Mouse (Mus musculus) limb, embryonic 13.5 days (tissue): ENCODE measurements around the gene 1700001O22Rik. TPM values are rescaled to one million over a fixed set of nuclear protein-coding genes. Genes with fewer than 3 reads are reported as not detected.

Source experiments
- ATAC-seq: fragments of 200-750 bp; cut with Nextera tagmentation; 2 replicates; pipeline ENCODE4 v1.8.0; 2017; ENCODE audit warnings: low read depth, moderate number of reproducible peaks, moderate TSS enrichment; ENCODE audit not compliant: low FRiP score
- H3K27ac ChIP-seq: fragments of 300-500 bp; sonication (generic); 2 replicates; pipeline ENCODE4 v1.5.1; 2015; ENCODE audit warnings: inconsistent platforms, mild to moderate bottlenecking, moderate library complexity
- H3K27me3 ChIP-seq: fragments of 300-500 bp; sonication (generic); 2 replicates; pipeline ENCODE4 v1.6.1; 2015; ENCODE audit warnings: mild to moderate bottlenecking, inconsistent platforms
- H3K36me3 ChIP-seq: fragments of 300-500 bp; sonication (generic); 2 replicates; pipeline ENCODE4 v1.6.1; 2015; ENCODE audit warnings: inconsistent platforms, mild to moderate bottlenecking, moderate library complexity
- H3K4me1 ChIP-seq: fragments of 300-500 bp; sonication (generic); 2 replicates; pipeline ENCODE4 v1.6.1; 2015; ENCODE audit warnings: inconsistent platforms
- H3K4me2 ChIP-seq: fragments of 300-500 bp; sonication (generic); replicated peaks from 2 replicates; pipeline ENCODE4 v1.6.1; 2015; ENCODE audit warnings: inconsistent platforms, mild to moderate bottlenecking, moderate library complexity
- H3K4me3 ChIP-seq: fragments of 300-500 bp; sonication (generic); 2 replicates; pipeline ENCODE4 v1.5.1; 2015; ENCODE audit warnings: moderate library complexity, mild to moderate bottlenecking, inconsistent platforms
- H3K9ac ChIP-seq: fragments of 300-500 bp; sonication (generic); 2 replicates; pipeline ENCODE4 v1.6.1; 2015; ENCODE audit warnings: mild to moderate bottlenecking, inconsistent platforms
- H3K9me3 ChIP-seq: fragments of 300-500 bp; sonication (generic); 2 replicates; pipeline ENCODE4 v1.6.1; 2016; ENCODE audit warnings: inconsistent platforms
- WGBS: fragments of 180-500 bp; shearing (Covaris S2); methylation state at CpG from one replicate; pipeline ENCODE4 v1.1.7; 2015; 5-methylcytosine and 5-hydroxymethylcytosine counted together
- polyA plus RNA-seq: library from polyadenylated mRNA; unstranded; fragments of >200 nt; fragmentation: Nextera tagmentation; extraction: Ambion mirVana; gene quantifications from 2 replicates; pipeline ENCODE4 v1.2.1, GENCODE M21; 2015

The 1700001O22Rik gene
- polyA plus RNA-seq, 1 experiment from 2014 or later, result 3.2 TPM

DNA sequence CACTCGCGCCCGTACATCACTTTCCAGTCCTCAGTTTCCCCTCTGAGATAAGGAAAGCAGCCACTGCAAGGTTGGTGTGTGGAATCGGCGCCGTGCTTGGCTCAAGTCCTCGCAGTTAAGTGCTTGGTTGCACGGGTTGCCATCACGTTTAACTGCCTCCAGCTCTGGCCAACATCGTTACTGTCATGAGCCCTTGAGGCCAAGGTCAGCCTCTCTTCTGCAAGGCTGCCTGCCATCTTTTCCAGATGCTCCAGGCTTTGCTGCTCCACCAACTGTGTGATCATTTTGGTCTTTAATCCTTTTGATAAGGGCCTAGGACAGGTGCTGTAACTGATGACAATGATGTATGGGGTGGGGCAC lies 4.8 kb upstream of the 1700001O22Rik start:
- no peak for ATAC-seq
- peaks cover 2% of the 10 kb centered on the region; the same call in 1 of the 2 replicates for H3K27me3 ChIP-seq
- no peaks in the 10 kb centered on the region for H3K9me3 ChIP-seq
- H3K36me3 ChIP-seq, result peaks cover 29% of the 10 kb centered on the region
- peak overlapping the region; percentile 91 for H3K4me2 ChIP-seq
- 2% methylated on average over 10 of the region's 10 CpGs for WGBS
- H3K4me3 ChIP-seq, result peak overlapping the region; percentile 83
- peak overlapping the region; percentile 72 for H3K27ac ChIP-seq
- H3K4me1 ChIP-seq, result peaks cover 34% of the 10 kb centered on the region
- H3K9ac ChIP-seq, result peak overlapping the region; percentile 91

- WGBS, result under 1% methylated on average over 42 of the region's 44 CpGs
Observed at GRCm38 (mm10) chr2:30807648-30808295, 4.3 kb upstream of the 1700001O22Rik start, which contains the start of gene Ntmt1. TSS of gene Ntmt1 (plus strand) at chr2:30807826.

DNA sequence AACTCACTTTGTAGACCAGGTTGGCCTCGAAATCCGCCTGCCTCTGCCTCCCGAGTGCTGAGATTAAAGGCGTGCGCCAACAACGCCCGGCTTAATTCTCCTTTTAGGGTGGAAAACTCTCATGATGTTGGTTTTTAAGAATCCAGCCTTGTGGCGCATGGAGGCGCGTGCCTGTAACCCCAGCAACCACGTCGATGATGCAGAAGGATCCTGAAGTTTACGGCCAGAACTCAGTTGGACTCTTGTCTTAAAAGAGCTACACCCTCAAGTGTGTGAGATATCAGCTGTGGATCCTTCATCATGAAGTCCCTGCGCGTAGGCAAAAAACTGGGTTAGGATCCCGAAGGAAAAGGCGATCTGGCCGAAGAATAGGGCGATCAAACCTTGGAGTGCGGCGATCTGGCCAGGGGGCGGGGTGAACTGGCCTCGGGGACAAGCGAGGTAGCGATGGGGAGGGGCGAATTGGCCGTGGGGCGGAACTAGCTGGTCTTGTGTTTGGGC lies 3.7 kb upstream of the 1700001O22Rik start:
- peaks cover 34% of the 10 kb centered on the region for H3K4me1 ChIP-seq
- H3K27me3 ChIP-seq, result peaks cover 12% of the 10 kb centered on the region
- H3K9ac ChIP-seq, result peak overlapping the region; percentile 65
- H3K4me2 ChIP-seq, result peak overlapping the region; percentile 91
- H3K9me3 ChIP-seq, result no peaks in the 10 kb centered on the region
- peak overlapping the region; percentile 83 for H3K4me3 ChIP-seq
- 7% methylated on average over 28 of the region's 28 CpGs for WGBS
- peak; percentile 41 for ATAC-seq
- H3K27ac ChIP-seq, result peak overlapping the region; percentile 72; the same call in 1 of the 2 replicates
- H3K36me3 ChIP-seq, result peaks cover 19% of the 10 kb centered on the region

More at GRCm38 (mm10) chr2:30807648-30808295, 4.3 kb upstream of the 1700001O22Rik start, which contains the start of gene Ntmt1:
- Histone ChIP-seq H3K9me3 (no peaks in the 10 kb centered on the region), H3K4me2 (peak within 1 kb of the TSS; percentile 91), H3K4me3 (peak within 1 kb of the TSS; percentile 83), H3K9ac (peak within 1 kb of the TSS; percentile 91), H3K4me1 (peaks cover 34% of the 10 kb centered on the region), H3K36me3 (peaks cover 24% of the 10 kb centered on the region), H3K27me3 (peaks cover 7% of the 10 kb centered on the region), H3K27ac (peak within 1 kb of the TSS; percentile 72)
- ATAC-seq, result peak; percentile 99

- Histone ChIP-seq H3K36me3 (peaks cover 7% of the 10 kb centered on the region), H3K9ac (no peak overlapping the region), H3K4me3 (no peak overlapping the region), H3K4me1 (peaks cover 45% of the 10 kb centered on the region), H3K27me3 (peaks cover 23% of the 10 kb centered on the region), H3K4me2 (no peak overlapping the region), H3K27ac (no peak overlapping the region), H3K9me3 (no peaks in the 10 kb centered on the region)
- 93% methylated on average over 2 of the region's 2 CpGs for WGBS
- ATAC-seq, result no peak
Observed at GRCm38 (mm10) chr2:30805983-30806382, 2.5 kb upstream of the 1700001O22Rik start.

DNA sequence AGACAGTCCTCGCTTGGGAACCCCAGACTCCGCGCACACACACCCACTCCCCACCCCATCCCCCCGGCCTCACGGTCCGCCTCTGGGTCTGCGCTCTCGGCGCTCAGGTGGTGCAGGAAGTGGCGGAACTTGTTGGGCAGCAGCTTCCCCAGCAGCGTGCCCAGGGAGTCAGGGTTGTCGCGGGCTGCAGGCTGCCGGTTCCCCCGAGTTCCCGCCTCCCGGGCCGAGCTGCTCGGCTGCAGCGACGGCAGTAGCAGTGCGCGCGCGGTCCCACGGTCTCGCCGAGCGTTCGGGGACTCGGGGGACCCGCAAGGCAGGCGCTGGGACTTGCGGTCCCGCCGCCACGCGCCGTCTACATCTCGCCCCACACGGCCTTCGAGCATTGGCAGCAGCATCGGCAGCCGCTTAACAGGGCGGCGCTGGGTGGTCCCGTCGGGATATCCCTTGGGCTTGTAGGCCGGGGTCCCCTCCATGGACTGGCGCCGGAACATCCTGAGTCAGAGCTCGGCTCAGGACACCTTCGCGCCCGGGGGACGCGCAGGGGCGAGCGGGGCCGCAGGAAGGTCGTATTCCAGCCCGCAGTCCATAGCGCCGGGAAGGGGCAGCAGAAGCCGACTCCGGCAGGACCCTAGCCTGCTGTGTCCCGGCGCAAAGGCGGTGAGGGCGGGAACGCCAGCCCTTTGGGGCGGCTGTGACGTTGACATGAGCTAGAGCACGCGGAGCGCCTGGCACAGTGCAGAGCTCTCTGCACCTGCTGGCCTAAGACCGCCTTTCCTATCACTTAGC lies 2.2 kb downstream of the 1700001O22Rik start:
- Histone ChIP-seq H3K4me3 (peak overlapping the region; percentile 54), H3K4me2 (peak overlapping the region; percentile 99), H3K4me1 (peaks cover 47% of the 10 kb centered on the region), H3K27me3 (peaks cover 36% of the 10 kb centered on the region), H3K9ac (peak overlapping the region; percentile 74), H3K27ac (no peak overlapping the region), H3K9me3 (no peaks in the 10 kb centered on the region), H3K36me3 (no peaks in the 10 kb centered on the region)
- ATAC-seq, result 0 out of 2 replicates have a peak, but pooled peaks have one; percentile 9
- 1% methylated on average over 77 of the region's 77 CpGs for WGBS

DNA sequence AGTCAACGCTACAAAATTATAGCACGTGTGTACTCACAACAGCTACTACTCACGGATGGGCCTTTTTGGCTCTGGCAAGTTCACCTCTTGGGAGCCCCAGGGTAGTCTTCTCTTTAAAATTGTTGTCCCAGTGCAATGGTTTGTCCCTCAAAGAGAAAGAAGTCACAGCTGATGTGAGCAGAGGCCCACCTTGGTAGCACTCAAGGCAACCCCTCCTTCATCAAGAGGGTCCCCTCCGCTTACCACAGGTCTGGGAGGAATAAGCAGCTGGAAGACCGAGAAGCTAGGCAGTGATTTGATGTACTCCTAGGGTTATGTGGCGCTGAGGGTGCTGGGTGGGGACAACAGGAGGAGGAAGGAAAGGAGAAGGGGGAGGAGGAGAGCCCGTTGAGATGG lies 2.8 kb downstream of the 1700001O22Rik start:
- H3K9ac ChIP-seq, result peak overlapping the region; percentile 74
- no peak for ATAC-seq

DNA sequence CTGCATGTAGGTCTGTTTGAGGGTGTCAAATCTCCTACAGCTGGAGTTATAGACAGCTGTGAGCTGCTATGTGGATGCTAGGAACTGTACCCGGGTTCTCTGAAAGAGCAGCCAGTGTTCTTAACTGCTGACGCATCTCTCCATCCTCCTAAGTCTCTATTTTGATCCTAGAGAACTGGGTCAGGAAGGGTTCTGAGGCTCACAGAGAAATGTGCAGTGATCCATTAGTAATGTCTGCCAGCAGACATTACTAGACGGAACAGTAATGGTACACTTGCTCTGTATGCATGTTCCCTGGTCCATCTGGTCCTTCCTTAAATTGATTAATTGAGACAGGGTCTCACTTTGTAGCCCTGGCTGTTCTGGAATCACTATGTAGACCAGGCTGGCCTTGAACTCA lies 4.0 kb downstream of the 1700001O22Rik start:
- H3K36me3 ChIP-seq, result no peaks in the 10 kb centered on the region
- no peak overlapping the region for H3K4me2 ChIP-seq
- H3K4me3 ChIP-seq, result no peak overlapping the region
- H3K9ac ChIP-seq, result no peak overlapping the region
- 73% methylated on average over 3 of the region's 3 CpGs for WGBS
- H3K27ac ChIP-seq, result no peak overlapping the region
- no peak for ATAC-seq
- H3K4me1 ChIP-seq, result peaks cover 53% of the 10 kb centered on the region
- no peaks in the 10 kb centered on the region for H3K9me3 ChIP-seq
- H3K27me3 ChIP-seq, result peaks cover 36% of the 10 kb centered on the region

More for the DNA sequence above, 2.8 kb downstream of the 1700001O22Rik start:
- peak overlapping the region; percentile 54 for H3K4me3 ChIP-seq
- H3K4me1 ChIP-seq, result peaks cover 53% of the 10 kb centered on the region
- no peaks in the 10 kb centered on the region for H3K9me3 ChIP-seq
- no peak overlapping the region for H3K27ac ChIP-seq
- no peaks in the 10 kb centered on the region for H3K36me3 ChIP-seq
- 30% methylated on average over 7 of the region's 7 CpGs for WGBS
- H3K27me3 ChIP-seq, result peaks cover 36% of the 10 kb centered on the region
- peak overlapping the region; percentile 99 for H3K4me2 ChIP-seq

DNA sequence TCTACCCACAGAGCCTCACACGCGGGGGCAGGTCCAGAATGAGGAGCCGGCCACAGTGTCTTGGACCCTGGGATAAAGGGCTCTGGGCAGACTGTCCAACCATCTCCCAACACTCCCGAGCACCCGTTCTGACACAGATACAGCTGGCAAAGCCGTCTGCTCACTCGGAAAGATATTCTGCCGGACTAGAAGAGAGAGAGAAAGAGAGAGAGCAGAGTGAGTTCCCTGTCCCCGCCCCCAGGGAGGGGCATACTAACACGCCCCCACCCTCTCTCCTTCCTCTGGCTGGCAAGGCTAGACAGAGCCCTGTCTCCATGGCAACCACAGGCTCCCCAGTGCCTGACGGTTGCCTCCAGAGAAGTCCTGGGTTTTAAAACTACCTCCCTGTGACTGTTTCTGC lies 7.1 kb downstream of the 1700001O22Rik start:
- Histone ChIP-seq H3K4me3 (peak overlapping the region; percentile 14), H3K36me3 (no peaks in the 10 kb centered on the region), H3K4me1 (peaks cover 49% of the 10 kb centered on the region), H3K4me2 (peak overlapping the region; percentile 51), H3K27ac (peak overlapping the region; percentile 52; the same call in 1 of the 2 replicates), H3K9ac (no peak overlapping the region), H3K9me3 (no peaks in the 10 kb centered on the region), H3K27me3 (peaks cover 15% of the 10 kb centered on the region)
- ATAC-seq, result peak; percentile 74
- WGBS, result 6% methylated on average over 11 of the region's 11 CpGs

- peaks cover 44% of the 10 kb centered on the region for H3K4me1 ChIP-seq
- peak overlapping the region; percentile 52; the same call in 1 of the 2 replicates for H3K27ac ChIP-seq
- 59% methylated on average over 5 of the region's 5 CpGs for WGBS
Observed at GRCm38 (mm10) chr2:30795889-30796275, 7.6 kb downstream of the 1700001O22Rik start.

GRCm38 (mm10) chr2:30795271-30795888 lies 8.1 kb downstream of the 1700001O22Rik start:
- Histone ChIP-seq H3K4me3 (peak overlapping the region; percentile 41; the same call in 1 of the 2 replicates), H3K36me3 (no peaks in the 10 kb centered on the region), H3K9me3 (no peaks in the 10 kb centered on the region), H3K4me1 (peaks cover 39% of the 10 kb centered on the region), H3K27me3 (peaks cover 7% of the 10 kb centered on the region; the same call in 1 of the 2 replicates), H3K27ac (peak overlapping the region; percentile 52; the same call in 1 of the 2 replicates), H3K4me2 (peak overlapping the region; percentile 61), H3K9ac (0 out of 2 replicates have a peak overlapping the region, but pooled peaks have one; percentile 21)
- ATAC-seq, result no peak
- 52% methylated on average over 7 of the region's 7 CpGs for WGBS

More at GRCm38 (mm10) chr2:30795889-30796275, 7.6 kb downstream of the 1700001O22Rik start:
- Histone ChIP-seq H3K4me3 (no peak overlapping the region; the same call in 1 of the 2 replicates), H3K9me3 (no peaks in the 10 kb centered on the region), H3K27me3 (peaks cover 12% of the 10 kb centered on the region), H3K36me3 (no peaks in the 10 kb centered on the region), H3K4me2 (peak overlapping the region; percentile 51), H3K9ac (0 out of 2 replicates have a peak overlapping the region, but pooled peaks have one; percentile 21)
- ATAC-seq, result peak; percentile 0; the same call in 1 of the 2 replicates
